Mouse (Mus musculus) left cerebral cortex, adult 9 months (tissue): ENCODE data around the gene Aldh3b2.
A peak's percentile ranks its signal among the peaks of the same experiment; 100 is the strongest.
"Not testable (repeated sequence)": the region's sequence is repeated elsewhere in the genome, so short reads cannot be mapped to it uniquely, and the experiment has no call there.

Experiments used
- DNase-seq, 2 experiments: peaks; one replicate each; pipeline ENCODE4 v3.0.0; 2022; ENCODE audit warnings: low spot score in 2 of 2

The Aldh3b2 gene

DNA sequence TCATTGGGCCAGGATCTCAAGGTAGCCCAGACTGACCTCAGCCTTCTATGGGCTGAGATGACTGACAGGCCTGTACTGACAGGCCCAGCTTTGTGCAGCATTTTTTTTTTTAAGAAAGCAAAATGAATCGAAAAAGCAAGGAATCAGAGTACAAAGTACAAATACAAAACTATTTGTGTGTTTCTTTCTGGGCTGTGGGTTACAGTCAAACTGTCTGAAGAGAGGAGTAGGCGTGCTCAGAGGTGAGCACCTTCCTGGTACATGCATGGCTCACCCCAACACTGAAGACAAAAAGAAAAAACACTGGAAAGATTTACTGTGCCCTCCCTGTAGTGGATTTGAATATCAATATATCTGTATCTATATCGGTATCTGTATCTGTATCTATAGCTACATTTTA is 24.3 kb upstream of the Aldh3b2 start:
- DNase-seq, result no peak

DNA sequence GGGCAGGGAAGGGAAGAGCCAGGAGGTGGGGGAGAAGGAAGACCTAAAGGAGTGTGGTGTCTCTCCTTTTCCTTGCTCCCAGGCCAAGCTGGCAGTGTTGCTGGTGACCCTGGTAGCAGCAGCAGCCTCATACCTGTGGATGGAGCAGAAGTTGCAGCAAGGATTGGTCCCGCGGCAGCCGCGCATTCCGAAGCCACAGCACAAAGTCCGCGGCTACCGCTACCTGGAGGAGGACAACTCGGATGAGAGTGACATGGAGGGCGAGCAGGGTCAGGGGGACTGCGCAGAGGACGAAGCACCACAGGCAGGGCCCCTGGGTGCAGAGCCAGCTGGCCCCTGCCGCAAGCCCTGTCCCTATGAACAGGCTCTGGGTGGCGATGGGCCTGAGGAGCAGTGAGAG is 23.6 kb upstream of the Aldh3b2 start:
- DNase-seq, result no peak

DNA sequence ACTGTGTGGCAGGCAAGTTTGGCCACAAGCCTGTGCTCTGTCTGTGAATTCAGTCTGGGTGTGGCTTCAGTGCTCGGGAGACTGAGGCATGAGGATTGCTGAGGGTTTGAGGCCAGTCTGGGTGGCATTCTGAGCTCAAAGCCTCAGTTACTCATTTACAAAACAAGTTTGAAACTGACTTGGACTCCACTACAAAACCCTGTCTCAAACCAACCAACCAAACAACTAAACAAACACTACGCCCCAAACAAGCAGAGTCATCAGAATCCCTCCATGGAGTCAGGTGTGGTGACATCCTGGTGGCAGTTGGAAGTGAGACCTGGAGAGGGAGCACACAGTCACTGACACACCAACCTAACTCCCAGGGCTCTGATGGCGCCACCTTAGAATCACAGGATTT is 21.8 kb upstream of the Aldh3b2 start:
- DNase-seq, result no peak

- no peak for DNase-seq
These were observed 20.7 kb upstream of the Aldh3b2 start for GRCm38 (mm10) chr19:3951461-3951860.

DNA sequence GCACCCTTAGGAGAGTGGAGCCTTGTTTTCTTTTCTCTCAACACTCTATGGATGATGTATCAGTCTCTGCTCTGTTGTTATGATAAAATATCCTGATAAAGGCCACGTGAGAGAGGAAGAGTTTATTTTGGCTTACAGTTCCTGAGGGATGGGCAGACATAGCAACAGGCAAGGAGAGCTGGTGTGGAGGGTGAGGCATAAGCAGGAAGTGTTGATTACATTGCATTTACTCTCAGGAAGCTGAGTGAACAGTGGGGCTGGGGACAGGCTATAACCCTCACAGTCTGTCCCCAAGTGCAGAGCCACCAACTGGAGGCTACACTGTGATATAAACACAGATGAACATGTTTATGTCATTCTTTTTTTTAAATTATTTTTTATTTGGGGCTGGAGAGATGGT is 20.0 kb upstream of the Aldh3b2 start:
- no peak for DNase-seq

DNA sequence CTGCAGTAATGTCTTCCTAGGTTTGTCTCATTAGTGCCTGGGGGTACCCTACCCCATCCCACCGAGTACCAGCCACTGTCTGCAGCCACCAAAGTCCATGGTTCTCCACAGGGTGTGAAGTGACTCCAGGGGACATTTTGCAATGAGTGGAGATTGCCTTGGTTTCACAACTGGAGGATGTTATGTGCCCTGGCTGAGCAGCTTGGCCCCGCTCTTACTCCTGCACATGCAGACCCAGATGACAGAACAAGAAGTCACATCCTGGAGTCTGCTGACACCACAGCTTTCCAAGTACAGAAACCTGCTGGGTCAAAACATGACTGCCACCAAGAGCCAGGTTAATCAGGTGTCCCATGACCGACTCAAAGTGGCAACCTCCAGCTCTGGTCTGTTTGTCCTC is 17.1 kb upstream of the Aldh3b2 start:
- DNase-seq, result no peak

DNA sequence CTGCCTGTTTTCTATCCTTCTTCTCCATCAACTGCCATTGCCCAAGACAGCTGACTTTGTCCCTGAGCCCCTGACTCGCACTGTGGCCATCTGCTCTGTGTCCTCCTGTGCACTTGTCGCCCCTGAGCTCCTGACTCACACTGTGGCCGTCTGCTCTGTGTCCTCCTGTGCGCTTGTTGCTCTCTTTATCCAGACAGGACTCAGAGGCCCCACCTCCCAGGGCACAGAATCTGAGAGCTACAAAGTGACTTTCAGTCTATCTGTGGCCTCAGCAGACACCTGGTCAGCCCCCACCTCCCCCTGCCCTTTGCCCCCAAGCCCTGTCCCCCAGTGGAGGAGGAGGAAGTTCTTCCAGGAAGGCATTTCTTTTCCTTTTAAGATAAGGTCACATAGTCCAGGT is 16.3 kb upstream of the Aldh3b2 start:
- no peak for DNase-seq

DNA sequence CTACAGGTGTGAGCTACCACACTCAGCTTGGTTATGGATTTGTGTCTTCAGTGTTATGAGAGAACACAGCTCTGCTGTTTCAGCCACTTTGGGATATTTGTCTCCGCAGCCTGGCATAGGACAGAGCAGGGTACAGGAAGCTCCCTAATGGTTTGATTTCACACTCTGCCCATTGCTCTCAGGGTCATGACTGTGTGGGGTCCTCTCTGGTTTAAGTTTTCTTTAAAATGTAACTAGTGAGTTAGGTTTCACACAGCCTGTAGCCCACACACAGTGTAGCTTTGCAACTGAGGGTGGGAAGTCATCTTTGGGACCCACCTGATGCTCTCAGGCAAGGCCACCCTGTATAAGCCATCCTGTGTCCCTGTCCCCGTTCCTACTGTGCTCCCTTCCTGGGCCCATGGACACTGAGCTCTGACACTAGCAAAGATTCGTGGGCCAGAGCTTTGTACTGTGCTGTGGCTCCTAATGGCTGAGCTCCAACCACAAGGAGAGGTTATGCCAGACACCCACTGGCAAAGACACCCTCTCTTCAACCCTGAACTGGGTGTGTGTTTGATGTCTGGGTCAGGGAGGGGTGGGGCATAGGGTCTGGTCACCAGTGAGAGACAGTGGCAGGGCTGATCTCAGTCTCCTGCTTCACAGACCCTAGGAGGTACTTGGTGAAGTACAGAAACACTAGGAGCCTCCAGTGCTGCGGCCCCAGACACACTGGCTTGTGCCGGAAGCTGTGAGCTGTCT is 14.7 kb upstream of the Aldh3b2 start:
- not testable (repeated sequence) for DNase-seq

GRCm38 (mm10) chr19:3958470-3958869 is 13.7 kb upstream of the Aldh3b2 start, which contains the start of gene Aldh3b3:
TSS of gene Aldh3b3 (plus strand) at chr19:3958645.
- DNase-seq, result no peak

DNA sequence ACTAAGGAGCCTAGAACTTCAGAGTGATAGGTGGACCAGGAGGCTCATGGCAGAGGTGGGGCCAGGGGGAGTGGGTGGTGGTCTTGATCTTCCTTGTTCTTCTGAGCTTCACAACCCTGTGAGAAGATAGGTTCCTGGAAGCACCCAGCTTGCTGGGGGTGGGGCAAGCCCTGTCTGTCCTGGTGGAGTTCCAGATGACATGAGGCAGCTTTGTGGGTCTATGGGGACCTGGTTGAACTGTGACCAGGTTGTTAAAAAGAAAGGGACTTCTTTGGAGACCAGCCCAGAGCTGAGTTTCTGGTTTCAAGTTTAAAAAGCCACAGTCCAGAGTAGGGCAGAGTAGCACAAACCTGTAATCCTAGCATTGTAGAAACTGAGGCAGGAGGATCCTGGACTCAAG is 13.1 kb upstream of the Aldh3b2 start:
- DNase-seq, result no peak

- DNase-seq, result no peak
These were observed 11.9 kb upstream of the Aldh3b2 start for GRCm38 (mm10) chr19:3960211-3960610.

DNA sequence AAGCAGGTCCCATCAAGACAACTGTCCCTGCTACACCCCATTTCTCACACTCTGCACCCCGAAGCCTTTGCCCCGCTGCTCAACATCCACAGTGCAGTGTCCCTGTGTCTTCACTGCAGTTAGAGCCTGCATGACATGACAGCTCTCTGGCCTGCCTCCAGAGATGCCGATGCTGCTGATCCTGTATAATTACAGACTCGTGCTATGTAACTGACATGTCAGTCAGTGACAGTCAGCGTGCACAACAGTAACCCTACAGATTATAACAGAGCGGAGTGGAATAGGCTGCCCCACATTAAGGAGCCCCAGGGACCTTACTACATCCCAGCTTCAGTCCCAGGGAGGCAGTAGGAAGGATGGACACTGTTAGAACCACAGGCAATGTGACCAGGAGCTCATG is 10.3 kb upstream of the Aldh3b2 start:
- DNase-seq, result not testable (repeated sequence)

GRCm38 (mm10) chr19:3962469-3962868 is 9.7 kb upstream of the Aldh3b2 start:
- DNase-seq, result no peak

DNA sequence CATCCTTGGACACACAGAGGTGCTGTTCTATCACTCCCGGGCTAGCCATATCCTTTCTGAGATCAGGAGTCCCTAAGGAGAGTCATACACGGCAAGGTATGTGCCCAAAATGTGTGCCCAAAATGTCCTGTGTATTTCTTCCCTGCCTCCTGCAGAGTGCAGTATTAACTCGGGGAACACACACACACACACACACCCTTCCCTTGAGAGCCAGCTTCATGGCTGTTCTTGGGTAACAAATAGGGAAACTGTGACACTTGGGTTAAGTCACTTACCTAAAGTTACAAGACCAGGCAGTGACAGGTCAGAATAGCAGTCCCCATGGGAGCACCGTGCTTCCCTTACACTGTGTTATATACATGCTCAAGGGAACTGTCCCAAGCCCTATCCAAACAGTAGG is 8.1 kb upstream of the Aldh3b2 start:
- DNase-seq, result no peak

- no peak for DNase-seq
These were observed 5.6 kb upstream of the Aldh3b2 start for GRCm38 (mm10) chr19:3966330-3967075.

GRCm38 (mm10) chr19:3967258-3967657 is 4.9 kb upstream of the Aldh3b2 start:
- DNase-seq, result no peak

GRCm38 (mm10) chr19:3974608-3975007 is 2.5 kb downstream of the Aldh3b2 start:
- not testable (repeated sequence) for DNase-seq

- no peak for DNase-seq
These were observed 3.7 kb downstream of the Aldh3b2 start for GRCm38 (mm10) chr19:3975866-3976265.

- DNase-seq, result peak in 1 of 2 experiments; percentile 90
These were observed 8.2 kb downstream of the Aldh3b2 start for GRCm38 (mm10) chr19:3980309-3980708.

GRCm38 (mm10) chr19:3980917-3981316 is 8.8 kb downstream of the Aldh3b2 start:
- no peak for DNase-seq

- DNase-seq, result no peak
These were observed 11.5 kb downstream of the Aldh3b2 start for GRCm38 (mm10) chr19:3983527-3984200.

DNA sequence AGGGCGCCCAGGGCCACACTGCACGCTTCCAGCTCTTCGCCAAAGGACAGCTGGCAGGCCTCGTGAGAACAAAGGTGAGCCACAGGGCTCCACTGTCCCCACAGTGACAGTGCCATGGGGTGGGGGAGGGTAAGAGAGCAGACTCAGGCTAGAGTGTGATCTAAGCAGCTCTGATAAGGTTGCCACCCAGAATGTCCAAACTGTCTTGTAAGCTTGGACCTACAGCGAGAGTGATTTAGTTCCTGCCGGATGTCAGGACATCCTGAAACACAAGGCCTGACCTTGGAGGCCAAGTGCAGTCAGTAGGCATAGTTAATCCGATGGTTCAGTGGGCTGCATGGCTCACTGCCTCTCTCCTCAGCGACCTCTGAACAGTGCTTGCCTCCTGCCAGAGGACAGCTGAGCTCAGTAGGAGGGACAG is 13.1 kb downstream of the Aldh3b2 start:
- DNase-seq, result no peak

DNA sequence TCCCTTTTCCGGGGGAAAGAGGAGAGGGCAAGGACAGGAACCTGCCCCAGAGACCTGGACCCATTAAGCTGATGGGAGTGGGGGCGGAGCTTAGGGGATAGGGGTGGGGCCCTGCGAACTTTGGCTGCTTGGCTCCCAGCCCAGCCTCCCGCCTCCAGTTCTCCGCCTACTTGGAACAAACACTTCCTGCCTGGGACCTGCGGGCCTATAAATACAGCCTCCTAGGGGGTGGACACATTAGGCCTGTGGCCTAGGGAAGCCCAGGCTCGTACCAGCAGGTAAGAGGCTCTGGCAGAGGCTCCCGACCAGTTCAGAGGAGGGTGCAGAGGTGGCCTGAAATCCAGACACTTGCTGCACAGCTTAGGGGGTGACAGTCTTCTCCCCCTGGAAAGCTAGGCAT is 14.2 kb downstream of the Aldh3b2 start, which contains the start of gene Acy3:
Acy3 (plus strand) TSS at position 237 of the 400 bp plus-strand sequence.
- peak in 1 of 2 experiments; percentile 43 for DNase-seq
